Mouse (Mus musculus) hindbrain, embryonic 15.5 days (tissue): ENCODE measurements around the gene Gabpb2. TPM values are rescaled to one million over a fixed set of nuclear protein-coding genes. Genes with fewer than 3 reads are reported as not detected.

Experiments used
- ATAC-seq: fragments of 200-750 bp; cut with Nextera tagmentation; 2 replicates; pipeline ENCODE4 v1.8.0; 2017; ENCODE audit warnings: low read depth, moderate number of reproducible peaks, moderate TSS enrichment; ENCODE audit not compliant: low FRiP score
- H3K27ac ChIP-seq: fragments of 300-500 bp; sonication (generic); replicated peaks from 2 replicates; pipeline ENCODE4 v1.5.1; 2015; ENCODE audit warnings: mild to moderate bottlenecking, inconsistent platforms
- H3K27me3 ChIP-seq: fragments of 300-500 bp; sonication (generic); 2 replicates; pipeline ENCODE4 v1.6.1; 2015; ENCODE audit warnings: control low read depth, inconsistent platforms
- H3K36me3 ChIP-seq: fragments of 300-500 bp; sonication (generic); 2 replicates; pipeline ENCODE4 v1.6.1; 2015; ENCODE audit warnings: control low read depth, inconsistent platforms
- H3K4me1 ChIP-seq: fragments of 300-500 bp; sonication (generic); replicated peaks from 2 replicates; pipeline ENCODE4 v1.6.1; 2015; ENCODE audit warnings: control low read depth, inconsistent platforms
- H3K4me2 ChIP-seq: fragments of 300-500 bp; sonication (generic); 2 replicates; pipeline ENCODE4 v1.6.1; 2015; ENCODE audit warnings: moderate library complexity, mild to moderate bottlenecking, inconsistent platforms
- H3K4me3 ChIP-seq: fragments of 300-500 bp; sonication (generic); 2 replicates; pipeline ENCODE4 v1.5.1; 2015; ENCODE audit warnings: mild to moderate bottlenecking, inconsistent platforms
- H3K9ac ChIP-seq: fragments of 300-500 bp; sonication (generic); 2 replicates; pipeline ENCODE4 v1.6.1; 2015; ENCODE audit warnings: inconsistent platforms
- H3K9me3 ChIP-seq: fragments of 300-500 bp; sonication (generic); 2 replicates; pipeline ENCODE4 v1.6.1; 2016; ENCODE audit warnings: control low read depth, inconsistent platforms
- WGBS: fragments of 180-500 bp; shearing (Covaris S2); methylation state at CpG from one replicate; pipeline ENCODE4 v1.1.7; 2015; 5-methylcytosine and 5-hydroxymethylcytosine counted together
- polyA plus RNA-seq: library from polyadenylated mRNA; unstranded; fragments of >200 nt; fragmentation: Nextera tagmentation; extraction: Ambion mirVana; gene quantifications from 2 replicates; pipeline ENCODE4 v1.2.1, GENCODE M21; 2015

Gene Gabpb2
- polyA plus RNA-seq, 1 experiment from 2014 or later, result 3.4 TPM

DNA sequence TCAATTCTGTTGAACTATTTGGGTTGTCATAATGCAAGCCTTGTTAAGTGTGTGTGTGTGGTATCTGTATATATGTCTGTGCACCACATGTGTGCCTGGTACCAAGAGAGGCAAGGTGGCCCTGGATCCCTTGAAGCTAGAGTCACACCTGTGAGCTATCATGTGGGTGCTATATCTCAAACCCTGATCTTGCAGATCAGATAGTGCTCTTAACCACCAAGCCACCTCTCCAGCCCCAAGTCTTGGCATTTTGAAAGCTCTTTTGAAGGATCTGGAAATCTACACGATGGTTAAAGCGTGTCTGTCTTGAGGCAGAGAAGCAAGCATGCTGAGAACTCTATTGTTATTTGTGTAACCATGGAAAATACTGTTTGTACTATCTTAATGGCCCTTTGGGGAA lies 7.1 kb downstream of the Gabpb2 start:
- H3K4me1 ChIP-seq, result no peaks in the 10 kb centered on the region
- no peak for ATAC-seq
- H3K4me3 ChIP-seq, result no peak overlapping the region
- no peaks in the 10 kb centered on the region for H3K27me3 ChIP-seq
- H3K27ac ChIP-seq, result no peak overlapping the region
- no peak overlapping the region for H3K9ac ChIP-seq
- H3K4me2 ChIP-seq, result no peak overlapping the region
- H3K9me3 ChIP-seq, result no peaks in the 10 kb centered on the region
- peaks cover 9% of the 10 kb centered on the region; the same call in 1 of the 2 replicates for H3K36me3 ChIP-seq
- WGBS, result 63% methylated on average over 2 of the region's 2 CpGs

DNA sequence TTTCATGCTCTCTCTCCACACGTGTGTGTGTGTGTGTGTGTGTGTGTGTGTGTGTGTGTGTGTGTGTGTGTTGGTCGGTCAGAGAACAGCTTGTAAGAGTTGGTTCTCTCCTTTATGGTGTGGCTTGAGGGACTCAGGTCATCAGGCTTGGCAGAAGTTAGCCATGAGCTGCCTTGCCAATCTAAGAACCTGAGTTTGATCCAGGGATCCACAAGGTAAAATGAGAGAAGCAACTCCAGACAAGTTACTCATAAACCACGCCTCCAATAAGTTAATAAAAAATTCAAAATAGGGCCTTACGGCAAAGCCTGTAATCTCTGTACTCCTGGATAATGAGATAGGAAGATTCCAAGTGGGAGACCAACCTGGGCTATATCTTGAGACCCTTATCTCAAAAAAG lies 9.4 kb downstream of the Gabpb2 start:
- Histone ChIP-seq H3K4me2 (no peak overlapping the region), H3K27me3 (no peaks in the 10 kb centered on the region), H3K9me3 (no peaks in the 10 kb centered on the region), H3K4me3 (no peak overlapping the region), H3K27ac (no peak overlapping the region), H3K36me3 (peaks cover 21% of the 10 kb centered on the region), H3K4me1 (no peaks in the 10 kb centered on the region), H3K9ac (no peak overlapping the region)
- WGBS, result 92% methylated on average over 4 of the region's 4 CpGs
- no peak for ATAC-seq

DNA sequence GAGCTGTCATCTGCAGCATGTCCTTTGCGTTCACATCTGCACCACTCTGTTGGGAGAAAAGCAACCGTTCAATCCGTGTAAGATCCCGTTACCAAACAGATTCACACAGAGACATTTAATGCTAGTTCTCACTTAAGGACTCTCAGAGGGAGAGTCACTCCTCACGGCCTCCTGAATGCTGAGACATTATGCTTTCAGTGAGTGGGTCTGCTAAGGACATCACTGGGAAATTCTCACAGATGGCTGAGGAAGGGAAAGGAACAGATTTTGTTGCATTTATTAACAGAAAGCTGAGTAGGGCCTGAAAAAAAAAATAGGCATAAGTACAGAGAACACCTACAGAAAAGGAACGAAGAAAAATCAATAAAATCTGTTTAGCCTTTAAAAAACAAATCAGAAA lies 13.8 kb downstream of the Gabpb2 start:
- no peak for ATAC-seq
- H3K9me3 ChIP-seq, result no peaks in the 10 kb centered on the region
- no peaks in the 10 kb centered on the region for H3K27me3 ChIP-seq
- H3K4me1 ChIP-seq, result no peaks in the 10 kb centered on the region
- H3K4me3 ChIP-seq, result no peak overlapping the region
- H3K4me2 ChIP-seq, result no peak overlapping the region
- peaks cover 49% of the 10 kb centered on the region for H3K36me3 ChIP-seq
- H3K27ac ChIP-seq, result no peak overlapping the region
- no peak overlapping the region for H3K9ac ChIP-seq
- WGBS, result 92% methylated on average over 6 of the region's 6 CpGs

DNA sequence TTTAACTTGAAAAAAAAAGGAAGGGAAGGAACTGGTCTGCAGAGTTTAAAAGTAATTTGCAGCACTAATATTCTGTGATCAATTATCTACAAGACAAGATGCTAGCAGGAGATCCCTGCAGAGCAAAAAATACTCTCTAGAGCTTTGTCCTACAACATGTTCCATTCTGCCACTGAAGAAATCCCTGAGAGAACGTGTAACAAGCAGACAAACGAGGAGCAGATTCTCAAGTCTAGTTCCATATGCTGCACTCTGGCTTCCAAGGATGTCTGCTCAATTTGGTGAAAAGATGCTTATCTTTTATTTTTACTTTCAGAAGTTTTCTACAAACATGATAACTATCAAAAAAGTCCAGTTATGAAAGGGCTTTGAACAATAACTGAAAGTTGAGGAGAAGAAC lies 17.2 kb downstream of the Gabpb2 start:
- Histone ChIP-seq H3K9me3 (no peaks in the 10 kb centered on the region), H3K36me3 (peaks cover 50% of the 10 kb centered on the region), H3K4me1 (no peaks in the 10 kb centered on the region), H3K9ac (no peak overlapping the region), H3K27ac (no peak overlapping the region), H3K4me3 (no peak overlapping the region), H3K4me2 (no peak overlapping the region), H3K27me3 (no peaks in the 10 kb centered on the region)
- WGBS, result 81% methylated on average over 2 of the region's 2 CpGs
- ATAC-seq, result no peak

GRCm38 (mm10) chr3:95200132-95200531 lies 17.6 kb downstream of the Gabpb2 start:
- no peak for ATAC-seq
- H3K9me3 ChIP-seq, result no peaks in the 10 kb centered on the region
- no peaks in the 10 kb centered on the region for H3K27me3 ChIP-seq
- peaks cover 49% of the 10 kb centered on the region for H3K36me3 ChIP-seq
- no peak overlapping the region for H3K4me2 ChIP-seq
- no peak overlapping the region for H3K27ac ChIP-seq
- 81% methylated on average over 7 of the region's 7 CpGs for WGBS
- no peaks in the 10 kb centered on the region for H3K4me1 ChIP-seq
- no peak overlapping the region for H3K9ac ChIP-seq
- H3K4me3 ChIP-seq, result no peak overlapping the region

DNA sequence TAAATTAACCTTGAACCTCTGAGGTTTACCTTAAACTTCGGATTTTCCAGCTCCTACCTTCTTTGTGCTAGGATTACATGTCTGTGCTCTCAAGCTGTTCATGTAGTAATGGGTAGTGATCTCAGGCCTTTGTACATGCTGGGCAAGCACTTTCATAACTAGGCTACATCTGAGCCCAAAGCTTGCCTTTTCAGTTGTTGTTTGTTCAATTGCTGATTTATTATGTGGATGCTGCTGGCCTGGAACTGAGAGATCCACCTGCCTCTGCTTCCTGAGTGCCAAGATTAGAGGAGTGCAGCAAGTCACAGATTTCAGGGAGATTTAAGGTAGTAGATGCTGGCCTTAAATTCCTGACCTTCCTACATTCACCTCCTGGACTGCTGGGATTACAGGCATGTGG lies 18.6 kb downstream of the Gabpb2 start:
- Histone ChIP-seq H3K36me3 (peaks cover 49% of the 10 kb centered on the region), H3K4me3 (no peak overlapping the region), H3K27me3 (no peaks in the 10 kb centered on the region), H3K9me3 (no peaks in the 10 kb centered on the region), H3K4me1 (no peaks in the 10 kb centered on the region), H3K27ac (no peak overlapping the region), H3K4me2 (no peak overlapping the region), H3K9ac (no peak overlapping the region)
- WGBS, result 79% methylated on average over 1 of the region's 1 CpGs
- ATAC-seq, result no peak

- Histone ChIP-seq H3K36me3 (peaks cover 40% of the 10 kb centered on the region), H3K27ac (no peak overlapping the region), H3K4me2 (no peak overlapping the region), H3K9ac (no peak overlapping the region), H3K4me1 (no peaks in the 10 kb centered on the region), H3K9me3 (no peaks in the 10 kb centered on the region), H3K27me3 (no peaks in the 10 kb centered on the region), H3K4me3 (no peak overlapping the region)
- ATAC-seq, result no peak
- 91% methylated on average over 2 of the region's 2 CpGs for WGBS
These were observed 21.9 kb downstream of the Gabpb2 start for GRCm38 (mm10) chr3:95195772-95196171.

DNA sequence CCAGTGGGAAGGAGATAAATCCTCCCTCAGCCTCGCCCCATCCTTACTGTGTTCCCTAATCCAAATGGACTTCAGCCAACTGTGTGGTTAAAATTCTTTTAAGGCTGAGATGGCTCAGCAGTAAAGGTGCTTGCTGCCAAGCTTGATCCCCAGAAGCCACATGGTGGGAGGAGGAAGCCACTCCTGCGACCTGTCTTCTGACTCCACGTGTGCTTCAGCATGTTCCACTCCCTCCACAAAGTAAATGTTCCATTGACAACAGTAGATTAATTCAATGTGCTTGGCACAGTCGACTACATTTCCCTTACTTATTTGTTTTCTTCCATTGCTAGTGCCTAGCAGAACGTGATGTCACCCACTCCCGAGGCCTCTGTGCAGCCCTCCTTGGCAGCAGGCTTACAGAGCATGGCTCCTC lies 23.0 kb downstream of the Gabpb2 start:
- peaks cover 38% of the 10 kb centered on the region for H3K36me3 ChIP-seq
- no peak for ATAC-seq
- H3K27ac ChIP-seq, result no peak overlapping the region
- no peaks in the 10 kb centered on the region for H3K4me1 ChIP-seq
- no peak overlapping the region for H3K4me3 ChIP-seq
- H3K4me2 ChIP-seq, result no peak overlapping the region
- no peak overlapping the region for H3K9ac ChIP-seq
- 76% methylated on average over 6 of the region's 6 CpGs for WGBS
- H3K9me3 ChIP-seq, result no peaks in the 10 kb centered on the region
- no peaks in the 10 kb centered on the region for H3K27me3 ChIP-seq

DNA sequence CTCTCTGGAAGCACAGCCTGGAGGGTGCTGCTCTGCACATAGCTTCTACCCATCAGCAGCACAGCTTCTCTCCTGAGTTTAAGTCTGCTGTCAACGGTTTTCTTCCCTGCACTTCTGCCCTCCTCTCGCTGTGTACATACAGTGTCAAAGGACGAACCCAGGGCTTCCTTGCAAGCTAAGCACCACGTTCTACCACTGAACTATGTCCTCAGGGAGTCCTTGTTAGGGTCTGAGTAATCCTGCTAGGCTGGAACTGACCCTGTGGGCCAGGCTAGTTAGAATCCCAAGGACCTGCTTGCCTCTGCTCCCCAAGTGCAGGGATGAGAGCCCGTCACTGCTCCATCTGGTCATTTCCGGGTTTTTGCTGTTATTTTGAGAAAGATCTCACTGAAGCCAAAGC lies 30.8 kb downstream of the Gabpb2 start:
- Histone ChIP-seq H3K9me3 (no peaks in the 10 kb centered on the region), H3K27ac (no peak overlapping the region), H3K27me3 (no peaks in the 10 kb centered on the region), H3K4me1 (no peaks in the 10 kb centered on the region), H3K36me3 (peaks cover 39% of the 10 kb centered on the region), H3K9ac (no peak overlapping the region), H3K4me2 (no peak overlapping the region), H3K4me3 (no peak overlapping the region)
- no peak for ATAC-seq
- WGBS, result 95% methylated on average over 6 of the region's 6 CpGs

- ATAC-seq, result no peak
- H3K27me3 ChIP-seq, result no peaks in the 10 kb centered on the region
- no peak overlapping the region for H3K4me2 ChIP-seq
- H3K9me3 ChIP-seq, result no peaks in the 10 kb centered on the region
- H3K4me1 ChIP-seq, result no peaks in the 10 kb centered on the region
- H3K36me3 ChIP-seq, result peaks cover 38% of the 10 kb centered on the region
- whole genome bisulfite sequencing, result 96% methylated on average over 2 of the region's 2 CpGs
- H3K27ac ChIP-seq, result no peak overlapping the region
- H3K4me3 ChIP-seq, result no peak overlapping the region
- H3K9ac ChIP-seq, result no peak overlapping the region
These were observed 31.6 kb downstream of the Gabpb2 start for GRCm38 (mm10) chr3:95186100-95186499.

- no peak for ATAC-seq
- H3K27ac ChIP-seq, result no peak overlapping the region
- 96% methylated on average over 9 of the region's 9 CpGs for WGBS
- no peak overlapping the region for H3K9ac ChIP-seq
- no peaks in the 10 kb centered on the region for H3K9me3 ChIP-seq
- no peaks in the 10 kb centered on the region for H3K4me1 ChIP-seq
- H3K36me3 ChIP-seq, result peaks cover 38% of the 10 kb centered on the region
- no peak overlapping the region for H3K4me2 ChIP-seq
- H3K4me3 ChIP-seq, result no peak overlapping the region
- no peaks in the 10 kb centered on the region for H3K27me3 ChIP-seq
These were observed 32.7 kb downstream of the Gabpb2 start for GRCm38 (mm10) chr3:95184796-95185577.

DNA sequence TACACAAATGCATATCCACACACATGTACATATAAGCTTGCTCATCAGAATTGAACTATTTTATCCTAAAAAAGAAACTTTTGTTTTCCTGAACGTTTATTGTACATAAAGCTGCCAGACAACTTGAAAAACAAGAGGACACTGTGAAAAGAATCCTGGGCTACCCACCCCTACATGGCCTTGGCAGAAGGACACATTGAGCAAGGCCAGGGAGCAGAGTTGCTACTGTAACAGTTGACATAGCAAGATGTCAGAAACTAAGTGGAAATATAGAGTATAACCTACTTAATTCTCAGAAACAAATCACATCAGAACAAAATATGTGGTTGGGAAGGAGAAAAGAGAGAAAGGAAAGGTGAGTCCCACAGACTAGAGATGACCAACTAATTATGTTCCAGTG lies 35.9 kb downstream of the Gabpb2 start:
- H3K36me3 ChIP-seq, result peaks cover 12% of the 10 kb centered on the region
- H3K27ac ChIP-seq, result no peak overlapping the region
- H3K4me3 ChIP-seq, result no peak overlapping the region
- no peaks in the 10 kb centered on the region for H3K4me1 ChIP-seq
- WGBS, result 66% methylated on average over 1 of the region's 1 CpGs
- no peaks in the 10 kb centered on the region for H3K27me3 ChIP-seq
- ATAC-seq, result no peak
- no peak overlapping the region for H3K4me2 ChIP-seq
- H3K9me3 ChIP-seq, result no peaks in the 10 kb centered on the region
- H3K9ac ChIP-seq, result no peak overlapping the region

DNA sequence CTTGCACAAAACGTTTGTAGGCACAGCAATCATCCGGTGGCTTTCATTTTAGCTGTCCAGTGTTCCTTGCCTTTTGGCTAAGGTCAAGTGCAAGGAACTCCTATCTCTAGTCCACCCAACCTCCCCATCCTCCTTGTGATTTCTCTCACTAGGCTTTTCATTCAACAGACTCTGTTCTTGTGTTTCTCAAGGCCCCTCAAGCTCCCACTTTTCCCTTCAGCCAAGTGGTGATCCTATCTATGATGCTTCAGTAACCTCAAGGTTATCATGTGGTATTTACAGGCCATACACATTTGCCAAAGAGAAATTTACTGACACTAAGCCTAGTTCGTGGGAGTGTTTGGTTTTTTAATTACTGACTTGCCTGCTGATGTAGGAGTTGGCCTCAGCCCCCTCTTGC lies 37.8 kb downstream of the Gabpb2 start:
- 74% methylated on average over 3 of the region's 3 CpGs for WGBS
- Histone ChIP-seq H3K4me2 (no peak overlapping the region), H3K27ac (no peak overlapping the region), H3K27me3 (no peaks in the 10 kb centered on the region), H3K9ac (no peak overlapping the region), H3K36me3 (no peaks in the 10 kb centered on the region; the same call in 1 of the 2 replicates), H3K4me1 (no peaks in the 10 kb centered on the region), H3K9me3 (no peaks in the 10 kb centered on the region), H3K4me3 (no peak overlapping the region)
- no peak for ATAC-seq
